Mouse (Mus musculus): ENCODE data around the gene Irf4. TPM values are rescaled to one million over a fixed set of nuclear protein-coding genes. Genes with fewer than 3 reads are reported as not detected.

Irf4 gene
- polyA plus RNA-seq, 1 experiment = 2.3 TPM

GRCm38 (mm10) chr13:30738310-30738840 lies 10.7 kb upstream of the Irf4 start:
- no peak for DNase-seq (ENCODE audit: low spot score)

- no peak for DNase-seq (ENCODE audit: low spot score)
Observed at GRCm38 (mm10) chr13:30741172-30741571, 7.9 kb upstream of the Irf4 start.

GRCm38 (mm10) chr13:30742411-30742970 lies 6.5 kb upstream of the Irf4 start:
- no peak for DNase-seq (ENCODE audit: low spot score)

GRCm38 (mm10) chr13:30745121-30745520 lies 3.9 kb upstream of the Irf4 start:
- no peak for DNase-seq (ENCODE audit: low spot score)

GRCm38 (mm10) chr13:30747068-30747467 lies 2.0 kb upstream of the Irf4 start:
- no peak for DNase-seq (ENCODE audit: low spot score)

- DNase-seq (ENCODE audit: low spot score) = no peak
Observed at GRCm38 (mm10) chr13:30747504-30747903, 1.5 kb upstream of the Irf4 start.

- DNase-seq (ENCODE audit: low spot score) = no peak
Observed at GRCm38 (mm10) chr13:30748321-30748720, 705 bp upstream of the Irf4 start.

GRCm38 (mm10) chr13:30749557-30750141 lies 623 bp downstream of the Irf4 start:
- no peak for DNase-seq (ENCODE audit: low spot score)

- DNase-seq (ENCODE audit: low spot score) = no peak
Observed at GRCm38 (mm10) chr13:30750461-30751303, 1.7 kb downstream of the Irf4 start.

GRCm38 (mm10) chr13:30751304-30751580 lies 2.2 kb downstream of the Irf4 start:
- DNase-seq (ENCODE audit: low spot score) = no peak

GRCm38 (mm10) chr13:30752581-30753187 lies 3.7 kb downstream of the Irf4 start:
- DNase-seq (ENCODE audit: low spot score) = no peak

GRCm38 (mm10) chr13:30753441-30753840 lies 4.4 kb downstream of the Irf4 start:
- DNase-seq (ENCODE audit: low spot score) = no peak

- DNase-seq (ENCODE audit: low spot score) = no peak
Observed at GRCm38 (mm10) chr13:30754066-30754465, 5.0 kb downstream of the Irf4 start.

GRCm38 (mm10) chr13:30754825-30755476 lies 5.9 kb downstream of the Irf4 start:
- no peak for DNase-seq (ENCODE audit: low spot score)

GRCm38 (mm10) chr13:30755577-30755976 lies 6.6 kb downstream of the Irf4 start:
- DNase-seq (ENCODE audit: low spot score) = no peak

- DNase-seq (ENCODE audit: low spot score) = no peak
Observed at GRCm38 (mm10) chr13:30755998-30756639, 7.1 kb downstream of the Irf4 start.

GRCm38 (mm10) chr13:30757264-30757900 lies 8.4 kb downstream of the Irf4 start:
- no peak for DNase-seq (ENCODE audit: low spot score)

GRCm38 (mm10) chr13:30758789-30759381 lies 9.9 kb downstream of the Irf4 start:
- DNase-seq (ENCODE audit: low spot score) = no peak

GRCm38 (mm10) chr13:30760374-30761090 lies 11.5 kb downstream of the Irf4 start:
- no peak for DNase-seq (ENCODE audit: low spot score)

GRCm38 (mm10) chr13:30761151-30761631 lies 12.2 kb downstream of the Irf4 start:
- DNase-seq (ENCODE audit: low spot score) = no peak
